Mouse (Mus musculus) heart, adult 8-10 months (tissue): ENCODE results near the gene Aspn. TPM values are rescaled to one million over a fixed set of nuclear protein-coding genes. Genes with fewer than 3 reads are reported as not detected.
"Not testable (repeated sequence)": the region's sequence is repeated elsewhere in the genome, so short reads cannot be mapped to it uniquely, and the experiment has no call there.

Source experiments
- DNase-seq: peaks from one replicate; pipeline ENCODE4 v3.0.0; 2022; ENCODE audit warnings: low spot score
- total RNA-seq, 4 experiments: library from RNA; stranded (reverse); gene quantifications; 2 replicates each; pipeline ENCODE4 v1.2.4; 2022

Gene Aspn
- total RNA-seq, 4 experiments from 2014 or later: 8.3 to 17.7 (median 15.3) TPM

DNA sequence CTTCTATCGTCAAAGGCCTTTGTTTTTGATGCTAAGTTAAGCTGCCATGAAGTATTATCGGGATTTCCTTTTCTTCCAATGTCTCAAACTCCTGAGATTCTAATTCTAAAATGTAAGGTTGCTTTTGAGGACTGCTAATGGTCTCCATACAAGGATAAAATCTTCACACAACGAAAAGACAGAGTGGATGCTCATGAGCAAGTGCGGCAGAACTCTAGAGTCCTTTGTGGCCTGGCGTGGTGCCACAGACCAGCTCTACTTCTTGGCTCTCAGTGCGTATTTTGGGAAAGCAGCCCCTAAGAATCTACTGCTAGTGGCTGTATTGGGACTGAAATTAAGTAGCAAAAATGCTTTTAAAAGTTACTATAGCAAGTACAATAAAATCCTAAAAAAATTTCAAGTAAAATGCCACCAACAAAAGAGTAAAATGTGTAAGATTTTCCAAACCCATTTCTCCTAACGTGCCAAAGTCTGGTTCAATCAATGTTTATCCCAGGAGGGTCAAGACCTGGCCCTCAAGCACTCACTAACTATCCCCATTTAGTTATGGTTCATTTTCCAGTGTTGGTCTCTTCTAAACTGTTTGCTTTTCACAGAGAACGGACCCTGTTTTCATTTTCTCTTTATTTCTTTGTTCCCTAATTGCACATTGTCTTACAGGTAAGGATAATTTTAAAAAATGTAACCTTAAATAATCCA, 40.2 kb downstream of the Aspn start:
- DNase-seq: no peak

DNA sequence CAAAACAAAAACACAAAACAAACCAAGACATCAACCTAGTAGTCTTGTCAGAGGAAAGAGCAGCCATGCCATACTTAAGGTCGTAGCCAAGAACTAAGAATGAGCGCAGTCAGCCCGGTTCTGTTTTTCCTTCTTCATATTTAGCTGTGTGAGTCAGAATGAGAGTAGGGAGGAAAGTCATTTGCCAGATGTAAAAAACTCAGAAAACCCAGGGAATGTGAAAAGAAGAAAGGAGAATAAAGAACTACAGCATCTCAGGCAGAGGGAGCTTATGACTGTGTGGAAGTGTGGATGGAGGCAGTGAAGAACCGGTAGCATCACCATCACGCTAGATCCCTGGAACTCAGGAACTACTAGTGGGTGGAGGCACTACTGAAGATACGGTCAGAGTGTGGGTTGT, 41.8 kb downstream of the Aspn start:
- no peak for DNase-seq

- DNase-seq: not testable (repeated sequence)
These were observed 58.3 kb downstream of the Aspn start for GRCm38 (mm10) chr13:49602541-49602940.

DNA sequence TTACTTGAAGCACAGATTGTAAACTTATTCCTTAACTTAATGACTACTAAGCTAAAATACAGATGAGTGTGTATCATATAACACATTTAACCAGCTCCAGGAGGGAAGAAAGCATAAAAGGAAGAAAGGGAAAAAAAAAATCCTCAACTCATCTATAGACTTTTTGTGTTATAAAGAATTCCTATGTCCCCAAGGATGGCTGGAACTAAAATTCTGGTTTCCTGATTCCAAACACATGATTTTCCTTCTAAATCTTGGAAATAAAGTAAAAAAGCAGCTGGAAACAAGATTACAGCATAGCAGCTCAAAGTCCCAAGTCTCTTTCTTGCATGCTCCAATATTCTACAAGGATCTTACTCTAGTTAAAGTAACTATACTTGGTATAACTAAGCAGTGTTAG, 59.4 kb downstream of the Aspn start:
- no peak for DNase-seq

DNA sequence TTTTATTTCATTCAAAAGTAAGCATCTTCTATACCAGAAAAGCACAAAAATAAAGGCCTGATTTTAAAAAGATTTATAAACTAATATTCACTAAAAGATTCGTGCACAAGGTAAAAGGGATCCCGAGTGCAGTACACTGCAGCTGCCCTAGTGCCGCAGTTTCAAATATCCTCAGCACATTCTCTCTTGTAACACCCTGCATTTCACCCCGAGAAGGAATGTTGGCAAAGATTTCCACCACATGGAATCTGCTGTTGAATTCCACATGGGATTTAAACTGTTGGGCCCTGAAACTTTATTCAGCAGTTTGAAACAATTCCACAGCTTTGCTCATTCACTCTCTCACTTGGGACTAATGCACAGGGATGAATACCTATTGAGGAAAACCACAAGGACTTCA, 63.5 kb downstream of the Aspn start, which contains the start of gene Ogn:
Ogn (plus strand) TSS at position 333 of the 400 bp plus-strand sequence.
- peak; percentile 78 for DNase-seq

GRCm38 (mm10) chr13:49608589-49609322, 64.5 kb downstream of the Aspn start:
- no peak for DNase-seq

- no peak for DNase-seq
These were observed 72.8 kb downstream of the Aspn start for GRCm38 (mm10) chr13:49617021-49617420.

Other genes starting within 250 kb of the Aspn start
- 1 to 10 TPM; 1.2 to 2.4 (median 1.7) TPM for gene Fgd3, start 224.1 kb upstream of the Aspn start, total RNA-seq
- 10 to 100 TPM; 67.9 to 79.2 (median 73.3) TPM for gene Bicd2, start 202.9 kb upstream of the Aspn start, total RNA-seq
- gene Ippk, start 123.2 kb upstream of the Aspn start, total RNA-seq: 1 to 10 TPM; 5.5 to 7.5 (median 7.1) TPM
- gene Tes3-ps, start 51.1 kb upstream of the Aspn start, total RNA-seq: 1 to 10 TPM in 2 of 4 experiments, under 1 TPM in 2; 0.73 to 1.3 (median 1.0) TPM
- 10 to 100 TPM; 10.8 to 14.2 (median 11.6) TPM for gene Ecm2, start 39.6 kb upstream of the Aspn start, total RNA-seq
- gene Omd, start 38.0 kb downstream of the Aspn start, total RNA-seq: 1 to 10 TPM in 3 of 4 experiments, under 1 TPM in 1; 0.68 to 2.0 (median 1.1) TPM
- 10 to 100 TPM; 62.1 to 84.1 (median 78.6) TPM for gene Ogn, start 63.6 kb downstream of the Aspn start, total RNA-seq
- gene Cenpp, start 108.3 kb downstream of the Aspn start, total RNA-seq: 1 to 10 TPM; 2.3 to 3.0 (median 2.8) TPM
- 10 to 100 TPM; 17.4 to 22.3 (median 21.2) TPM for gene Nol8, start 108.6 kb downstream of the Aspn start, total RNA-seq
- gene Iars, start 137.7 kb downstream of the Aspn start, total RNA-seq: 10 to 100 TPM; 53.0 to 68.1 (median 64.6) TPM